Mouse (Mus musculus) urinary bladder, postnatal 25 days (tissue): ENCODE measurements around the gene Sox11.

ENCODE experiments used
- DNase-seq: peaks from one replicate; pipeline ENCODE4 v3.0.0; 2022; ENCODE audit warnings: low spot score

Gene Sox11

GRCm38 (mm10) chr12:27336336-27336735 lies 6.0 kb downstream of the Sox11 start:
- DNase-seq: no peak

GRCm38 (mm10) chr12:27335356-27336055 lies 6.9 kb downstream of the Sox11 start:
- DNase-seq: no peak

DNA sequence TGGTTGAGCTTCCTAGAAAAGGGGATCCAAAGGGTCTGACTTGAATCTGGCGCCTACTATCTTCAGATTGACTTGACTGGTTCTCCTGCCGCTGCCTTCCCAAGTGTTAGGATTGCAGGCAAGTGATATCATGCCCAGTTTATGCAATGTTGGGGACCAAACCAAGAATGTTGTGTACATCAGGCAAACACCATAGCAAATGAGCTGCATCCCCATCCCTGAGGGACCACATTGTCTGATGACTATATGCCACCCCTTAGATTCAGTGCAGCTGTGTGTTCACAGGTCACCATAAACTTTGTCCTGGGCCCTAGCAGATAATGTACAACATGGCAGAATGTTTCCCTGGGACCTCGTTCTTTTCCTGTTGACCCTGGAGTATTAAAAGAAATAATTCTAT lies 8.8 kb downstream of the Sox11 start:
- no peak for DNase-seq

DNA sequence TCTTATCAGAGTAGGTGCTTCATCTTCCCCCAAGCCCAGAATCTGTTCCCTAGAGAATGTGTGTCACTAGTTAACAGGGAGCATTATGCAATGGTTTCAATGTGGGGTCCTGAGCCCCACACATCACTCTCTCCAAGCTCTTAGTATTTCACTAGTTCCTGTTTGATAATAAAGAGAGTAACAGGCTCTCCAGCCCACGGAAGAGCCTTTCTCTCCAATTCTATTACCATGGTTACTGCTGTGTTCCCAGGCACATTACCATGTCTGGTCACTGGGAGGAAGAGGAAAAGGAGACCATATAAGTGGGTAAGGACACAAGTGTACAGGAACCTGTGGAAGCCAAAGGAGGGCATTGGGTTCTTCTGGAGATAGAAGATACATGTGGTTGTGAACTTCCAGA lies 19.0 kb downstream of the Sox11 start:
- no peak for DNase-seq

- no peak for DNase-seq
Observed at GRCm38 (mm10) chr12:27320705-27321104, 21.7 kb downstream of the Sox11 start.

GRCm38 (mm10) chr12:27312985-27313384 lies 29.4 kb downstream of the Sox11 start:
- DNase-seq: no peak

GRCm38 (mm10) chr12:27311854-27312466 lies 30.4 kb downstream of the Sox11 start:
- DNase-seq: no peak

DNA sequence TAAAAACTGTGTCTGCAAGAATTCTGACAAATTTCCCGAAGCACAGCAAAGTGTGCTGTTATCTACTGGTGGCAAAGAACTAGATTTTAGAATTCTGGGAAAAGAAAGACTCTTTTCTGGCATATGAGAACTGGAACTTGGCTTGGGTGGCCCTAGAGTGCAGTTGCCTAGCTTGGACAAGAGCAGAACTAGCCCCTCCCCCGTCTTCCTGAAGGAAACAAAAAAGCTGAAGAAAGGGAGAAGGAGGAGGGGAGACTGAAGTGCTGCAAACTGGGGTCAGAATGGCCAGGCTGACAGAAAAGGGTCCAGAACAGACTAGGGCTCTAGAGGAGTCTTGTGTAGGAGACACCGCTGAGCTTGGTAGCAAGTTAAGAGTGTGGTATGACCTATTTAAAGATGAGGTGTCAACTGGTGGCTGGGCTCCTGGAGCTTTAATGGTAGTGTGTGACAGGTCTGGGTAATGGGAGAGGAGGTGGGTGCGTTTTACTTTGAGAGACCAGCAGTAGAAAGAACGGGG lies 31.0 kb downstream of the Sox11 start:
- no peak for DNase-seq

- no peak for DNase-seq
Observed at GRCm38 (mm10) chr12:27310703-27311102, 31.7 kb downstream of the Sox11 start.

DNA sequence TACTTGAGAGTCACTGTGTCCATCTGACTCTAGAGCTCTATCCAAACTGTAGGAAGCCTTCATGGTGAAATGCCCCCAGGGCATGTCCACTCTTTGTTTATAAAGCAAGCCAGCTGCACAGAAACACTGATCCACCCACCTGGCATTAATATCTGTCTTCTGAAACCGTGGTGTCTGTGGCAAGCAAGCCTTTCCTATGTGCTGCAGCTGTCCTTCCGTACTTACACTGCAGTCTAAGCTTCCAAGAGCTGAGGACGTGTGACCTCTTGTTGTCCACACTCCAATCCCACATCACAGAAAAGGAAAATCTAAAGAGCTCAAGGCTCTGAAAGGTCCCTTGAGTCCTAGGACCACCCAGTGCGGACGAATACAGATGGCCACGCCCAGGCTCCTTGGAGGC lies 32.4 kb downstream of the Sox11 start:
- DNase-seq: no peak

DNA sequence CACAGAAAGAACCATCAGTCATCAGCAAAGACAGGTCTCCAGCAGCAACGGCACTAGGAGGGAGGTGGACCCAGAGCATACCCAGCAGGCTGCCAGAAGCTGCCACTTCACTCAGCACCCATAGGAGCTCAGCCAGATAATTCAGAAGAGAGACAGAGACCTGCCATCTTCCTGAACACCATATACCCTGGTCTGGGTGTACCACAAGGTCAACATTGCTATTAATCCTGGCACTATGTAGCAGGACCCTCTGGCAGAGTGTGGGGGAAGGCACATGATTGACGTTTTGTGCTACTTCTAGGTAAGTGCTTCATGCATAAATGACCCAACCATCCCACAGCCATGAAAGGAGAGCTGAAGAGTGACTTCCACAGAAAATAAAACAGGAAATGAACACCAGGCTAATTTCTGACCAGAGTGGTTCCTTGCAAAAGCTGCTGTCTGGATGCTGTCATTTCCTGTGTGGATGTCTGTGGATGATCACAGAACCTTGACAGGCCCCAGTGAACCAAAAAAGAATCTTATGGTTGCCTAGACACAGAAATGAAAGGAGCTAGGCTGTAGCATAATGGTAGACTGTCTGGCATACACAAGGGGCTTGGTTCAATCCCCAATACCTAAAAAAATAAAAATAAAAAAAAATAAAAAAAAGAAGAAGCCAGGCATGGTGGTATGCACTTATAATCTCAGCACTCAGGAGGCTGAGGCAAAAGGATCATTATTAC lies 37.5 kb downstream of the Sox11 start:
- DNase-seq: no peak

DNA sequence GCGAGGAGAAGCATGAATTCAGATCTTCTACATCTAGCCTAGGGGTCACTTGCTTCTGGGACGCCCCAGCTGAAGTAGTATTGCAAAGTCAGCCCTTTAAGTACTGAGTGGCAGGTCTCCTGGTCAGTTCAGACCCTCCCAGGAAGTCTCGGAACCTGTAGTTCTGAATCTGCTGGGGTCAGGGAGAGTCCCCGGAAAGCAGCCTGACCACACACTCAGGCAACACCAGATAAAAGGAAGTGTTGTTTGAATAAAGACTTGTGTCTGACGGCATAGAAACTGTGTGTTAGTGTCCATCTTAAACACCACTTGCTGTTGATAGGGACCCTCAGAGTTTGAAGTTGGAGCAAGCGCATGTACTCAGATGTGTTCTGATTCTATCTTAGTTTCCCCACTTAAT lies 39.2 kb downstream of the Sox11 start:
- DNase-seq: no peak

- no peak for DNase-seq
Observed at GRCm38 (mm10) chr12:27298721-27299120, 43.7 kb downstream of the Sox11 start.

DNA sequence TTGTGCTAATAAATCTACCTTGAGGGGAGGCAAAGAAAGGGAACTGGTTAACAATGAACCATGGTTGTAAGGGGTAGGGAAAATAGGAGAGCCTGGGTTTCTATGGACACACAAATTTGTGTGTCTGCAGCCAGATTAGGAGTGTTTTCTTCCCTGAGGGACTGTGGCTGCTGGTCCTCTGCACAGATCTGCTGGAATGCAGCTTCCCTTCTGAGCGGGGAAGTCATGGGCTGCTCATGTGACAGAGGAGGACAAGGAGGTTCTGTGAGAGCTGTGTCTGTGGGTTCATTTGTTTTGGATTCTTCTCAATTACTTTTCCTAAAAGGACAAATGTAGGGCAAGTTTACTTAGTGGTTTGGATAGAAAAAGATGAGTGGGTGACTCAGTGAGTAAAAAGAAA lies 48.2 kb downstream of the Sox11 start:
- DNase-seq: no peak

- no peak for DNase-seq
Observed at GRCm38 (mm10) chr12:27293736-27294135, 48.6 kb downstream of the Sox11 start.

- no peak for DNase-seq
Observed at GRCm38 (mm10) chr12:27293208-27293607, 49.2 kb downstream of the Sox11 start.
